Mouse (Mus musculus): Measurements from ENCODE around the gene Emc7. TPM values are rescaled to one million over a fixed set of nuclear protein-coding genes. Genes with fewer than 3 reads are reported as not detected.
"Not testable (repeated sequence)": the region's sequence is repeated elsewhere in the genome, so short reads cannot be mapped to it uniquely, and the experiment has no call there.

Gene Emc7
- total RNA-seq (2021) (10 to 100 TPM; 14.3 to 17.7 TPM), polyA plus RNA-seq (2012; rRNA removed) (6.6 and 11.7 TPM in 2 replicates)
- long read RNA-seq, full-length matches to known transcripts, result 32 of 39 reads
- long read RNA-seq, partial matches to known transcripts, result 2 of 39 reads
- long read RNA-seq, other reads (novel, unspliced or antisense), result 5 of 39 reads

DNA sequence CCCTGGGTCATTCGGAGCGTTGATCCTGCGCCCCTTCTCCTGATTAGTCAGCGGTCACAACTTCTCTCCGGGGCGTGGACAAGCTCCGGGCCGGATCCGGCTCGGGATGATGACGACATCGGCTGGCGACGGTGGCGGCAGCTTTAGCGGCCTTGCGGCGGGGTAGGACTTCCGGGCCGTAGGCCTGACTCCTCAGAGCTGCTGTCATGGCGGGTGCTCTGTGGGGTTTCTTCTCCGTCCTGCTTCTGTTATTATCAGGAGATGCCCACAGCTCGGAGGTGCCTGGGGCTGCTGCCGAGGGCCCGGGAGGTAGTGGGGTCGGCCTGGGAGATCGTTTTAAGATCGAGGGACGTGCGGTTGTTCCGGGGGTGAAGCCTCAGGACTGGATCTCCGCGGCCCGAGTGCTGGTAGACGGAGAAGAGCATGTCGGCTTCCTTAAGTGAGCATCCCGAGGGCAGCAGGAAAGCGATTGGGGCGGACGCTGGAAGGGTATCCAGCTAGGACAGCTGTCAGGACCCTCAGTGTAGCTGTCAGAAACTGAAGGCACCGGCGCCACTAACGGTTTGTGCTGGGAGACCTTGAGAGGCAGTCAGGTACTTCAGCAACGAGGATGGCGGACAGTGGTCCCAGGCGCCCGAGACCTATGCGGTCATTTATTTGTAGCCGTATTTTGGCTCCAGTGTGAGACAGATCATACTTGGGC lies at the start of gene Emc7:
Gene Emc7, plus strand, starts transcription at position 136 of the 703 bp plus-strand sequence.
- Histone ChIP-seq H3K4me1 (ENCODE audit: control insufficient read depth, insufficient read depth, low read length) (no peaks in the 10 kb centered on the region; the same call in none of the 2 replicates), H3K9ac (ENCODE audit: low read depth, low read length) (peak within 1 kb of the TSS; percentile 89), H3K79me2 (replicated peaks; ENCODE audit: control insufficient read depth, insufficient read depth, low read length) (peaks cover 2% of the 10 kb centered on the region; the same call in 1 of the 2 replicates), H3K4me3 (peak within 1 kb of the TSS; percentile 76), H3K27ac (peak within 1 kb of the TSS; percentile 92), H3K36me3 (ENCODE audit: control insufficient read depth, insufficient read depth, low read length) (peaks cover 7% of the 10 kb centered on the region), H3K27me3 (ENCODE audit: control insufficient read depth, insufficient read depth, low read length) (no peaks in the 10 kb centered on the region)
- no peak for TF ChIP-seq CTCF (IDR thresholded peaks at IDR 0.05)
- peak; percentile 96 for TF ChIP-seq POLR2A (IDR thresholded peaks at IDR 0.05; ENCODE audit: insufficient read depth, low read depth, low read length)
- no peak for TF ChIP-seq EP300 (IDR thresholded peaks at IDR 0.05; ENCODE audit: insufficient read depth, low read depth, low read length)
- peak; percentile 97 to 99 for DNase-seq
- WGBS, result under 1% methylated on average over 49 of the region's 49 CpGs
- intact Hi-C loops (cut with DNase I), result loop anchor here (1.0 to 5.0 kb wide), 4 partner anchors 38 to 188 kb away; partner anchors contain the start of genes Aven, Gm21985, Katnbl1 and Slc12a6

DNA sequence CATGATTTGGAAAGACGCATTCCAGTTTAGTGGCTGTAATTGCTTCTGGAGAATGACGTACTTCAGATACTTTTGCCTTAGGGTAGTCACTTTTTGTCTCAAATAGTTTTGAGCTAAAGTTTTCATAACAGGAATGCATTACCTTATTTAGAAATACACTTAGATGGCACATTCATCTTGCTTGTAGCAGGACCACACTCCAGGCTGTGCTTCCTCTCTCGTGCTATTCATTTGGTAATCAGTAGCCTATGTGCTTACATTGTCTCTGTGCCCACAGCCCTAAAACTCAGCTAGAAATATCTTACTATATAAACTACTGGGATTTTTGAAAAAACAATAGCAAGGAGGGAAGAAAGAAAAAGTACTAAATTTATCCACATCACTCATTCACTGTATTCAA lies 47.8 kb upstream of the Emc7 start:
- no peaks in the 10 kb centered on the region for H3K4me1 ChIP-seq (ENCODE audit: control insufficient read depth, insufficient read depth, low read length)
- no peaks in the 10 kb centered on the region for H3K27me3 ChIP-seq (ENCODE audit: control insufficient read depth, insufficient read depth, low read length)
- no peak for DNase-seq
- H3K36me3 ChIP-seq (ENCODE audit: control insufficient read depth, insufficient read depth, low read length), result no peaks in the 10 kb centered on the region; the same call in none of the 2 replicates
- WGBS, result 79% methylated on average over 3 of the region's 3 CpGs
- H3K79me2 ChIP-seq (replicated peaks; ENCODE audit: control insufficient read depth, insufficient read depth, low read length), result no peaks in the 10 kb centered on the region
- H3K4me3 ChIP-seq, result no peak overlapping the region
- no peak overlapping the region for H3K9ac ChIP-seq (ENCODE audit: low read depth, low read length)
- H3K27ac ChIP-seq, result no peak overlapping the region
- intact Hi-C loops (cut with DNase I), result no loop called here
- TF ChIP-seq EP300 (IDR thresholded peaks at IDR 0.05; ENCODE audit: insufficient read depth, low read depth, low read length), result no peak
- no peak for TF ChIP-seq POLR2A (IDR thresholded peaks at IDR 0.05; ENCODE audit: insufficient read depth, low read depth, low read length)
- no peak for TF ChIP-seq CTCF (IDR thresholded peaks at IDR 0.05)

DNA sequence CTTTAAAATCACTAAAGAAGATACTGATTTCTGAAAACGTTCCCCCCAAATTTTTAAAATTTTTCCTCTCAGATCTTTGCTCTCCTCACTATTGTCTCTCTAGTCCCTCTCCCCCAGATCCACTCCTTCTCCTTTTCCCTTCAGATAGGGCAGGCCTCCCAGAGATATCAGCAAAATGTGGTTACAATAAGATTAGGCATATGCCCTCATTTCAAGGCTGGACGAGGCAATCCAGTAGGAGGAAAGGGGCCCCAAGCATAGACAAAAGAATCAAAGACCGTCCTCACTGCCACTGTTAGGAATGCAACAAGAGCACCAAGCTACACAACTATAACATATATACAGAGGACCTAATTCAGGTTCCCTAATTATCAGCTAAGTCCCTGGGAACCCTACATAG lies 29.5 kb upstream of the Emc7 start:
- no peak overlapping the region for H3K9ac ChIP-seq (ENCODE audit: low read depth, low read length)
- H3K27ac ChIP-seq, result no peak overlapping the region
- DNase-seq, result no peak
- no peaks in the 10 kb centered on the region for H3K27me3 ChIP-seq (ENCODE audit: control insufficient read depth, insufficient read depth, low read length)
- no peaks in the 10 kb centered on the region for H3K79me2 ChIP-seq (replicated peaks; ENCODE audit: control insufficient read depth, insufficient read depth, low read length)
- WGBS, result 48% methylated on average over 3 of the region's 3 CpGs
- intact Hi-C loops (cut with DNase I), result no loop called here
- TF ChIP-seq POLR2A (IDR thresholded peaks at IDR 0.05; ENCODE audit: insufficient read depth, low read depth, low read length), result no peak
- no peak for TF ChIP-seq CTCF (IDR thresholded peaks at IDR 0.05)
- no peak for TF ChIP-seq EP300 (IDR thresholded peaks at IDR 0.05; ENCODE audit: insufficient read depth, low read depth, low read length)
- no peaks in the 10 kb centered on the region for H3K36me3 ChIP-seq (ENCODE audit: control insufficient read depth, insufficient read depth, low read length)
- no peak overlapping the region for H3K4me3 ChIP-seq
- H3K4me1 ChIP-seq (ENCODE audit: control insufficient read depth, insufficient read depth, low read length), result no peaks in the 10 kb centered on the region

DNA sequence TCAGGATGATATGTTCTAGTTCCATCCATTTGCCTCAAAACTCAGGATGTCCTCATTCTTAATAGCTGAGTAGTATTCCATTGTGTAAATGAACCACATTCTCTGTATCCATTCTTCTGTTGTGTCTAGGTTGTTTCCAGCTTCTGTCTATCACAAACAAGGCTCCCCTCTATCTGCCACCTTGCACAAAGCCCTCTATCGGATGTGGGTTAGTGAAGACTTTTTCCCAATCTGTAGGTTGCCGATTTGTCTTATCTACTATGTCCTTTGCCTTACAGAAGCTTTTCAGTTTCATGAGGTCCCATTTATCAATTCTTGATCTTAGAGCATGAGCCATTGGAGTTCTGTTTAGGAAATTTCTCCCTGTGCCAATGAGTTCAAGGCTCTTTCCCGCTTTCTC lies 26.3 kb upstream of the Emc7 start:
- H3K79me2 ChIP-seq (replicated peaks; ENCODE audit: control insufficient read depth, insufficient read depth, low read length); H3K27me3 ChIP-seq (ENCODE audit: control insufficient read depth, insufficient read depth, low read length); H3K4me3 ChIP-seq; H3K36me3 ChIP-seq (ENCODE audit: control insufficient read depth, insufficient read depth, low read length); intact Hi-C loops (cut with DNase I); DNase-seq; H3K4me1 ChIP-seq (ENCODE audit: control insufficient read depth, insufficient read depth, low read length); H3K9ac ChIP-seq (ENCODE audit: low read depth, low read length); H3K27ac ChIP-seq: not testable (repeated sequence)
- 79% methylated on average over 3 of the region's 3 CpGs for WGBS

DNA sequence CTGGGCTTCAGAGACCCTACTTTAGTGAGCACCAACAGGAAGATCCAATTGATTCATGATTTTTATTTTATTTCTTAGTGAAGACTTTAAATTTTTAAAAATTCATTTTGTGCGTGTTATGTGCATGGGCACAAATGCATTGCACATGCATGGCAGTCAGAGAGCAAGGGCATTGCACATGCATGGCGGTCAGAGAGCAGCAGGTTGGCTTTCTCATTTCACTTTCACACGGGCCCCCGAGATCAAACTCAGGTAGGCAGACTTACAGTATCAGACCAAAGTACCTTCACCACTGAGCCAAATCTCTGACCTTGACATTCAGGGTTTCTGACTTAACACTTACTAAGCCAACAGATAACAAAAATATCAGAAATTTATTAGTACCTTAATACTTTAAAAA lies 25.1 kb upstream of the Emc7 start:
- Histone ChIP-seq H3K36me3 (ENCODE audit: control insufficient read depth, insufficient read depth, low read length) (no peaks in the 10 kb centered on the region), H3K4me1 (ENCODE audit: control insufficient read depth, insufficient read depth, low read length) (no peaks in the 10 kb centered on the region), H3K27ac (no peak overlapping the region), H3K4me3 (no peak overlapping the region), H3K79me2 (replicated peaks; ENCODE audit: control insufficient read depth, insufficient read depth, low read length) (no peaks in the 10 kb centered on the region), H3K9ac (ENCODE audit: low read depth, low read length) (no peak overlapping the region), H3K27me3 (ENCODE audit: control insufficient read depth, insufficient read depth, low read length) (no peaks in the 10 kb centered on the region)
- TF ChIP-seq POLR2A (IDR thresholded peaks at IDR 0.05; ENCODE audit: insufficient read depth, low read depth, low read length), result no peak
- no peak for TF ChIP-seq EP300 (IDR thresholded peaks at IDR 0.05; ENCODE audit: insufficient read depth, low read depth, low read length)
- no peak for TF ChIP-seq CTCF (IDR thresholded peaks at IDR 0.05)
- intact Hi-C loops (cut with DNase I), result no loop called here
- no peak for DNase-seq
- WGBS, result 77% methylated on average over 4 of the region's 4 CpGs

- WGBS, result 53% methylated on average over 5 of the region's 5 CpGs
- no peak for DNase-seq
These were observed 24.4 kb upstream of the Emc7 start for GRCm38 (mm10) chr2:112430403-112430802.

More at GRCm38 (mm10) chr2:112430403-112430802, 24.4 kb upstream of the Emc7 start:
- Histone ChIP-seq H3K4me1 (ENCODE audit: control insufficient read depth, insufficient read depth, low read length) (no peaks in the 10 kb centered on the region), H3K27me3 (ENCODE audit: control insufficient read depth, insufficient read depth, low read length) (no peaks in the 10 kb centered on the region), H3K27ac (no peak overlapping the region), H3K79me2 (replicated peaks; ENCODE audit: control insufficient read depth, insufficient read depth, low read length) (no peaks in the 10 kb centered on the region), H3K9ac (ENCODE audit: low read depth, low read length) (no peak overlapping the region), H3K4me3 (no peak overlapping the region), H3K36me3 (ENCODE audit: control insufficient read depth, insufficient read depth, low read length) (no peaks in the 10 kb centered on the region)
- no peak for TF ChIP-seq EP300 (IDR thresholded peaks at IDR 0.05; ENCODE audit: insufficient read depth, low read depth, low read length)
- no peak for TF ChIP-seq POLR2A (IDR thresholded peaks at IDR 0.05; ENCODE audit: insufficient read depth, low read depth, low read length)
- no peak for TF ChIP-seq CTCF (IDR thresholded peaks at IDR 0.05)
- intact Hi-C loops (cut with DNase I), result no loop called here

Data from heart, adult 2 months (tissue).